Mouse (Mus musculus): ENCODE measurements around the gene Grb10.

The Grb10 gene

DNA sequence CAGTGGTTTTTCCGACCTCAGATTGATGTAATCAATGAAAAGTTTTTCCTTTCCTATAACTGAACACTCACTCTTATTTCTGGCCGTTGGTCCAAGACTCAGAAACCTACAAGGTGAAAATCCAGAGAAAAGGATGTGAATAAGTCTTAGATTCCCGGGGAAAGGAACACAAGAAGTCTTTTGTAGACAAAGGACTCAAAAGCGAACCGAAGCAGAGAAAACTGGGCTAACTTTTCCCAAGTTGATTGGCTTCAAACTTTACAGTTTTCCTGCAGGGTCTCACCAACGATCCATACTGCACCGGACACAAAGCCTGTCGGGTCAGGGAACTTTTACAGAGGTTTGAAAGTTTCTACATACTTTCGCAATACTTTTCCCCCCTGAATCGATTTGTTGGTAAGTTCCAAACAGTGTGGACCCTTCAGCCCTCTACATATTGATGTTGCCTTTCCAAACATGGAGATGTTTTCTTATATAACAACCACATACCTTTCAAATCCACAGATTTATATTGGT, at the start of gene Grb10:
Gene Grb10, minus strand, starts transcription at position 214 of the 516 bp plus-strand sequence.
- in situ Hi-C loops (cut with MboI; ENCODE audit: unreplicated experiment in 2 of 2) = no loop called here

DNA sequence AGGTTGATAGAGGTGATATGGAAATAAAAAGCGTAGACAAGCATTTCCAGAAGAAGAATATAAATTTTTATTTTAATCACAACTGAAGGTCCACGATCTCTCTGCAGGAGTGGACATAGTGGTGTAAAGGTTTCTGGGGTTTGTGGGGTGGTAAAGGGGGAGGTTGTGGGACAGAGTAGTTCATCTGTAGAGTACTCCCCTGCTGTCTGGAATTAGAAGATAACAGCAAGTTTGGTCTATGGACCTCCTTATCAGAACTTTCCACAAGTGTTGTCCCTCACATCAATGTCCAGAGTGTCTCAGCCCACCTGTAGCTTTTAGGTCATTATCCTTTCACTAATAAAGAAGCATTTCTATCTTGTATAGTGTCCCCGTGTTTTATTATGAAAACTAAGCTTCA, 43.2 kb upstream of the Grb10 start:
- in situ Hi-C loops (cut with MboI; ENCODE audit: unreplicated experiment in 2 of 2) = no loop called here

DNA sequence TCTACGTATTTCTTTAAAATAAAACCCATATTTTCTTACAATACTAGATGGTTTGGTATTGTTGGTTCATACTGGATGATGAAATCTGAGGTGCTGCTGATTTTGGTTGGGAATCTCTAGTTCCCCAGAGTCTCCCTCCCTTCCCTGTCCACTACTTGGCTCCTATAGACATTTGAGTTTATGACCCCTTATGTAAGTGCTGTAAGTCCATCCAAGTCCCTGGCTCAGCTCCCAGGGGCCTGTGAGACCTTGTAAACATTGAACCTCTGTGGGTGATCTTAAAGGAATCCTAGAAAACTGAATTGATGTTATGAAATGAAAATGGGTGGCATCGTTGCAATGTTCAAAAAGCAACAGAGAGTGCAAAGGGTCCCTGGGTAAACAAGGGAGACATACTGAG, 40.7 kb upstream of the Grb10 start:
- in situ Hi-C loops (cut with MboI; ENCODE audit: unreplicated experiment in 2 of 2) = no loop called here

DNA sequence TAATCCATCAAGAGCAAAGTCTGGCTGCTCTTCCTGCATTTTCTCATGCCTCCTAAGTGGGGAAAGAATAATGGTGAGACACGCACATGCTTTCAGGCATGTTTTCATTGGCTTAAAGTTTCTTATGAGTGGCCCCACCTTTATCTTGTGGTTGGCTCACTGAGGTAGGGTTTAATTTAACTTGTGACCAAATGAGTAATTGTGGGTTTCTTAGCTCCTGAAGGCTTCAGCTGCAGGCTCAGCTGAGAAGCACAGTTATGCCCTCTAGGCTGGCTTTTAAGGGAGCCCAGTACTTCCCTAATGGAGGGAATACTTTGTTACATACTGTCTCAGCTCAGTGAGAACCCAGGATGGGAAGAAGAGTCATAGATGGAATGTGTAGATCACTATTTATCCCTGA, 37.0 kb upstream of the Grb10 start:
- in situ Hi-C loops (cut with MboI; ENCODE audit: unreplicated experiment in 2 of 2) = no loop called here

DNA sequence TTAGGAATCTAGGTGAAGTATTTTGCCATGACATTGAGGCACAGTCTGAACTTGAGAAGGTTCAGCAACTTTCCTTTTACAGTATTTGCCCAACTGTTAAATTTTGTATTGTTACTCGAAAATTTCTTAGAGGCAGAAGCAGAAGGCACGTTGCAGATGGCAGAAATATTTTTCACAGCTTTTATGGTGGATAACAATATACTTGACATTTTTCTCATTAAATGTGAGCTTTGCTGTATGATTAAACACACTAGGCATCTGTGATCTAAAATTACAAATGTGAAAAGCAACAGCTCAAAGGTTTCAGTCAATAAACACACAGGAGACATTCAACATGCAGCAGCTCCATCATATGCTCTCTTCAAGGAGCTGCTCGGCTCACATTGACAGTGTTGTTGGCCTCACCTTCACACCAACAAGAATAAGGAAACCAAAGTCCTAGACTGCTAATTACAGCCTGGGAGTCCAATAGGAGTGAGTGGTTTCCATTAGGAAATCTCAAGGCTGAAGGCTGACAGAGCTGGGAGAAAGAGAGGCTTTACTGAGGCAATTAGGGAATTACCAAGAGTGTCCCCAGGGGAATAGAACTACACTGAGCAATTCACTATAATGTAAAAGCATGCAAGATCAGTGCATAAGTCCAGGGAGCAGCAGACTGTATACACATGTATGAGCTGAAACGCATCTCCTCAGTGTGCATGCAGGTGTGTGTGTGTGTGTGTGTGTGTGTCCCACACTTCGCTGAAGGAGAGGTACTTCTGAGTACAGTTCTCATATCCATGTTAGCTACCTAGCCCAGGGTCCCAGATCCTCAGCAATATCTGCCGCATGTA, 35.1 kb upstream of the Grb10 start:
- in situ Hi-C loops (cut with MboI; ENCODE audit: unreplicated experiment in 2 of 2) = no loop called here

DNA sequence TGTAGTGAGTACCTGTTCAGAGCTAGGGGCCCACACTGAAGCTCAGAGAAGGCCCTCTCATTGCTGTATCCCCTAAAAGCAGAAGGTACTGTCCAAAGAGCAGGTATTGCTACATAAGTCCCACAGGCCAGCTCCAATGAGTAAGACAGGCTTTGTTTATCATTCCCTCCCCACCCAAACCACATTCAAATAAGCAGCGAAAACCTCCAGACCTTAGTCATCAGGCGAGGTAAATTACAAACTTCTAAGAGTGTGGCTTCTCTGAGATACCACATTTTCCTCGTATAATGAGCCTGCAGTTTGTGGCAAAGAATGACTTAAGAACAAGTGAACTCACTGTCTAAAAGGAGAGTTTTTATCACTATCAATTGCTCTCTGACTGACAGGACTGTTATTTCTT, 33.8 kb upstream of the Grb10 start:
- in situ Hi-C loops (cut with MboI; ENCODE audit: unreplicated experiment in 2 of 2) = no loop called here

DNA sequence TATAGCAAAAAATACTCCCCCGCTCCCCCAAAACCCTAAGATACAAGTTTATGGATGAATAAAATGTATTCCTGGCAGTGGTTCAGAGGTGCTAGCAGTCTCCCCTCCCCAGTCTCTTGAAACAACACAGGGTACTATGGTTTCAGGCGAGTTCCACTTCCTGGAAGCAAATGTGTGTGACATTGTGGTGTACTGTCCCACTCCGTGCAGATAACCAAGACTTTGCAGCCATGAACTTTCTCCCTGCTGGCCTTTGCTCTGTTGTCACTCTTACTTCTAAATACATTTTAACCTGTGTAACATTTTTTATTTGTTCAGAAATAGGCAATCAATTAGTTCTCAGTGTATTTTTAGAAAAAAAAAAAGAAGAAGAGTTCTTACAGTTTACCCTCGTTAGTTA, 20.5 kb upstream of the Grb10 start:
- in situ Hi-C loops (cut with MboI; ENCODE audit: unreplicated experiment in 2 of 2) = no loop called here

DNA sequence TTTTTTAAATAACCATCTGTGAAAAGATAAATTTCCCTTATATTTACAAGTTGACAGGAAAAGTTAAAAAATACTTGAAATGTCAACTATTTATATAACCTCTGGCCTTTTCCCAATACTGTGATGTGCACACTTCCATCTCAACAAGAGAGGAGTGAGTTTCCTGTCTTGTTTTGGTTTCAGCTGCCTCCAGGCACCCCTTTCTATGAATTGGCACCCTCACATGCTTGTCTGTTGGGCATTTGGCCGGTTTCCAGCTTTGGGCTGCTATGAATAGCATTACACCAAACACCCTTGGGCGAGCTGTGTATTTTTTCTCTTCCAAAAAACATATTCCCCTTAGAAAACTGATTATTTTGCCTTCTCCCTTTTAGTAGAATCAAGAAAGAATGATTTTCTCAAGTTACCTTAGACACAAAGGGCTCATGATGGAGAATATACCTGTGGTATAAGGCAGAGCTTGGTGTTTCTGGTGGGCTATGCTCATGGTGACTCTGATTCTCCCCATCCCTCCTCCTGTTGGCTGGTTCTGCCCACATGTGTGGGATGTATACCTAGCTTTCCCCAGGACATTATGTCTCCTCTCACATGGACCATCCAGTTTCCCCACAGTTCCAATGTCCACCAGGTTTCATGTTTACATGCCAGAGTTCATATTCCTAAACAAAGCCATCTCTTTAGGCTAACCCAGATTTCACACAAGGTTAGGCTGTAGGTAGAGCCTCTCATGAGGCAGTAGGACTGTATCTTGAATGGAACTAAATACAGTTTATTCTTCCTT, 10.3 kb upstream of the Grb10 start:
- in situ Hi-C loops (cut with MboI; ENCODE audit: unreplicated experiment in 2 of 2) = no loop called here

DNA sequence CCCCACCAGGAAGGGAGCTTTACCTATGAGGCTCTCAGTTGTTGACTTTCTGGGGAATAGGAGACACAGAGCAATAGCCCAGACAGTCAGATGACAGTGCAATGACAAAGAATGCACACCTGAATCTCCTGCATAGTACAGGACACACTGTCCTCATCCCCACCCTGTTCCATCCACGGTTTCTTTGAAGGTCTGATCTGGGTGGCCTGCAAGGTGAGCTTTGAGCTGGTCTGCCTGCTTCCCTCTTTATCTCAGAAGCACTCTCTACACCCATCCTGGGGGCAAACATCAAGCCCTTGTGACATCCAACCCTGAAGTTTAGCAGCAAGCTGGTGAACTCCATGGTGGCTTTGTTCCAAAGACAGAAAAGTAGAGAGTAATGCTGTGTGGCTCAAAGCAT, 9.7 kb upstream of the Grb10 start:
- in situ Hi-C loops (cut with MboI; ENCODE audit: unreplicated experiment in 2 of 2) = no loop called here

DNA sequence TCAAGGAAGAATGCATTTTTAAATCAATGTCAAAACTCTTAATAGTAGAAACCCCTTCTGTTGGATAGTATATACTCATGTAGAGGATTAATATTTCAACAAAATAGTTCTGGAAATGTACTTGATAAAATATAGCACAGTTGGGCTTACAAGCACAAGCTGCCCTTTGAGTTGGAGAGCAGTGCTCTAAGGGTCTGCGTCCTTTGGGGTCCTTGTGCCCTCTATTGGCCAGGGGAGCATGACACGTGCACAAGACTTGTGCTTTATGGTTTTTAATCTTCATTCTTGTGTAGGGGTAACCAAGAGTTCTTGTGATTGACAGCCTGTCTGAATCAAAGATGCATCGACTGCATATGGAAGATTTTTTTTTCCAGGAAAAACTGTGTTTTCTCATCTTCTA, 5.8 kb upstream of the Grb10 start:
- in situ Hi-C loops (cut with MboI; ENCODE audit: unreplicated experiment in 2 of 2) = no loop called here

DNA sequence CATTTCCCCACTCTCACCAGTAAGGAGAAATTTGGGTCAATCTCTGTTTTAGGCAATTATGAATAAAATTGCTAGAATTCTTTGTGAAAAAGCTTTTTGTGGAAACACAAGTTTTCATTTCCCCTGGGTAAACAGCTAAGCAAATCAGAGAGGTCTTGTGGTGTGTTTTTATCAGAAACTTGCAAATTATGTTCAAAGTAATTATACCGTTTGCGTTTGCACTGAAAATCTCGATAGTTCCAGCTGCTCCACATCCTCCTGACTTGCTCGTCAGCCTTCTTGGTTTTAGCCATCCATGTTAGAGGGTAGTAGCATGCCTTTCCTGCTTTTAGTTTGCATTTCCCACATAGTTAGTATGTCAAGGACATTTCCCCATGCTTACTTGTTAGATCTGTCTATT, 3.3 kb upstream of the Grb10 start:
- in situ Hi-C loops (cut with MboI; ENCODE audit: unreplicated experiment in 2 of 2) = no loop called here

DNA sequence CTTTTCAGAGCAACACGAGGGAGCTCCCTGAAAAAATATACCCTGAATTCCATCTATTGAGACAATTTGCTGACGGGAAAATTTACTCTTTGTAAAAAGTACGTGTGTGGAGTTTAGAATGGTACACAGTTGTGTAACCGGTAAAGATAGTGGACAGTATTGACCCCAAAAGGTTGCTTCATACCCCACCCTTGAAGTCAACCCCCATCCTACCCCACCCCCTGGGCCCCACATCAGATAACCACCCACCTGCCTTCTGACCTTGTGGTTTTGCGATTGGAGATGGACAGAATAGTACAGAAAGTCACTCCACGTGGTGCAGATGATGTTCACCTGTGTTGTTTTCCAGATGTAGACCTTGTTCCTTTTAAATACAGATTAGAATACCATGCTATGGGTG, 2.9 kb upstream of the Grb10 start:
- in situ Hi-C loops (cut with MboI; ENCODE audit: unreplicated experiment in 2 of 2) = no loop called here

DNA sequence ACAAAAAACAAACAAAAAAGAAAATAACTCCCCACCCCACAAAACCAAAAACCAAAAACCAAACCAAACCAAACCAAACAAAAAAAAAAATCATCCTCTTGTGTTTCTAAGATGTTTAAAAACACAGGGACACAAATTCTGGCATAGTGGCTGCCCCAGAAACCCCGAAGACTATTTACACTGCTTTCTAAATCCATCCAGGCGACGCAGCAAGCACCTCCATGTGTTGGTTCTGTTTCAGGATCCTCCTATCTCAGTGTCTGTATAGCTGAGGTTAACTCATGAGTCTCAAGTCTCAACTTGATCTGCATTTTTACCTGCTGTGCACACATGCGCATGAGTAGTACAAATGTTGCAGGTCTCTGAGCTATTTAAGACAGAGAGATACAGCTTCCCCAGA, 1.9 kb upstream of the Grb10 start:
- in situ Hi-C loops (cut with MboI; ENCODE audit: unreplicated experiment in 2 of 2) = no loop called here

DNA sequence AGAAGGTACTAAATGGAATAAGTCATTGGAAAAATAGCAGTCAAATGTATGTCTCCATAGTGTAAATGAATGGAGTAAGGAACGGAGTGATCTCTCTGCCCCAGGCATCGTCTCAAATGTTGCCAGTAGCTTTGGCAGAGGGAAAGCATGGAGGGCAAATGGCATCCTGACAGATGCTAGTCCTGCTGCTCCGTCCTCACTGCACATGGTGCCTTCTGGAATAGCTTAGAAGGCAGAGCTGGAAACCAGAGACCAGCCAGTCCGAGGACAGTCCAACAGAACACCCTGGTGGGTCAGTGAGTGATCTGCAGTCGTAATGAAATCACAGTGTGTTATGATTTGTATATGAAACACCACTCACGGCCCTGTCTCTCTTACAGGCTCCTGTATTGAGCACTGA, 1.3 kb upstream of the Grb10 start:
- in situ Hi-C loops (cut with MboI; ENCODE audit: unreplicated experiment in 2 of 2) = no loop called here

DNA sequence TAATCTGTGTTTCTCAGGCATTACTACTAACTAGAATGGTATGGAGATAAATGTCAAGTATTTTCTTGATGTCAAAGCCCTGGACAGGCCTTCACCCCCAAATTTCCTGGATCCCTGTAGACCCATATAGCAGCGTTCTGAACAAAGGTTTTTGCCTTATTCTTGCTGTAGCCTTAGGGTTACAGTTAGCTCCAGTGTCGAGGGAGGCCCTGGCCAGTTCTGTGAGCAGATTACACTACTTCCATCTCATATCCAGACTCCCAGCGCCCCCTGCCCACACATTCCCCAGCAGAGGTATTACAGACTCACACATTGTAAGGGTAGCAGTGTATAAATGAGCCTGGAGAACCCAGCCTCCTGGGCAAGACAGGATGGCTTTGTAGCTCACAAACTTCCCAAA, 615 bp upstream of the Grb10 start:
- in situ Hi-C loops (cut with MboI; ENCODE audit: unreplicated experiment in 2 of 2) = no loop called here

DNA sequence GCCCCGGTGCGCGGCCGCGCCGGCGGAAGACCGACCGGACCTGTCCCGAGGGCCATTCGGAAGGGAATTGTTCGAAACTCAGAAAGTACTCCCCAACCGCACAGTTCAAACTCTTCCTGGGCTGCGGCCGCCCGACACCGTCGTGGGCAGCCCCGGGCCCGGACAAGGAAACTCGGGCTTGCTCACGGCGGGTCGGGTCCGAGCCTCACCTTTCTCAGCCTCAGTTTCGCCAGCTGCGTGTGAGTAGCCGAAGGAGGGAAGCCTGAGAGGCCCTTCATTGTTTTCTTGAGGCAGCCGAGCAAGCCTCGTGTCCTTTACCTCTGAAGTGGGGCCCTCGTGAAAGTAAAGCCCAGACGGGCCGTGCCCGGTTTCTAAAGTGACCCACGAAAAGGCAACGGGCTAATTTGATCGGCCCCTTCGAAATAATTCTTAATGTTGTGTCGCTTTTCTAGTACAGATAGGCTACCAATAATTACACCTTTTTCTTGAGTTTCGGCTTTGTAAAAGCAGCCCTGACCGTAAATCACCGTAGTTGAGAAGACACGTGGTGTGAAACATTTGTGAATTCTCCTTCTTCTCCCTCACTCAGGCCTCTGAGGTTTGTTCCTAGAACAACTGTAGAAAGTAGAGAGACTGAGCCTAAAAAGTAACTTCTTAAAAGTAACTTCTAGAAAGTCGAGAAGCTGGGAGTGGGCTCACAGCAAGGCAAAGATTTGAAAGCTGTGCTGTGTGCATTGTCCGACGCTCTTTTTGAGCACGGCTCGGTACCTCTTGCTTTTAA, 604 bp downstream of the Grb10 start:
- in situ Hi-C loops (cut with MboI; ENCODE audit: unreplicated experiment in 2 of 2) = no loop called here

DNA sequence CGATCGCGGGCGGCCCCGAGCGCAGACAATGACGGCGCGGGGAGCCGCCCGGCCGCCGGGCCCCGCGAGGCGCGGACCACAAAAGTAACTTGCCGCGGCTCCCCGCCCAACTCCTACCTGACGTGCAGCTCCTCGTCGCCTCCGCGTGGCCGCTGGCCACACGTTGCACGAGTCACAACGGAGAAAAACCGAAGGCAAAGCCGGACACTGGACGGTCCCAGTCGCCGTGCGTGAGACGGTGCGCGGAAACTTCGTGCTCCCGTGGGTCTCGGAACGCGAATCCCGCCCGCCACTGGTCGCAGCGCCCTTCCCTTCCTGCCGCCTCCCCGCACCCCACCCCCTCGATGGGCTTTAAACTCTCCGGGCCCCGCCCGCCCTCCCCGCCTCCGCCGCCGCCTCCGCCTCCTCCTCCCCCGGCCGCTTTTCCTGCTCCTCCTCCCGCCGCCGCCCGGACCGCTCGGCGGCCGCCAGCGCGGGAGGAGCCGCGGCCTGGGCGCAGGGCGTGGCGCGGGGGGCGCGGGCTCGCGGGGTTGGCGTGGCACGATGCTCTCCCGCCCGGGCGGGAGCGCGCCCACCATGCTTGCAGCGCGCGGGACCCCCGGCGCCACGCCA, 1.3 kb downstream of the Grb10 start:
- in situ Hi-C loops (cut with MboI; ENCODE audit: unreplicated experiment in 2 of 2) = no loop called here

DNA sequence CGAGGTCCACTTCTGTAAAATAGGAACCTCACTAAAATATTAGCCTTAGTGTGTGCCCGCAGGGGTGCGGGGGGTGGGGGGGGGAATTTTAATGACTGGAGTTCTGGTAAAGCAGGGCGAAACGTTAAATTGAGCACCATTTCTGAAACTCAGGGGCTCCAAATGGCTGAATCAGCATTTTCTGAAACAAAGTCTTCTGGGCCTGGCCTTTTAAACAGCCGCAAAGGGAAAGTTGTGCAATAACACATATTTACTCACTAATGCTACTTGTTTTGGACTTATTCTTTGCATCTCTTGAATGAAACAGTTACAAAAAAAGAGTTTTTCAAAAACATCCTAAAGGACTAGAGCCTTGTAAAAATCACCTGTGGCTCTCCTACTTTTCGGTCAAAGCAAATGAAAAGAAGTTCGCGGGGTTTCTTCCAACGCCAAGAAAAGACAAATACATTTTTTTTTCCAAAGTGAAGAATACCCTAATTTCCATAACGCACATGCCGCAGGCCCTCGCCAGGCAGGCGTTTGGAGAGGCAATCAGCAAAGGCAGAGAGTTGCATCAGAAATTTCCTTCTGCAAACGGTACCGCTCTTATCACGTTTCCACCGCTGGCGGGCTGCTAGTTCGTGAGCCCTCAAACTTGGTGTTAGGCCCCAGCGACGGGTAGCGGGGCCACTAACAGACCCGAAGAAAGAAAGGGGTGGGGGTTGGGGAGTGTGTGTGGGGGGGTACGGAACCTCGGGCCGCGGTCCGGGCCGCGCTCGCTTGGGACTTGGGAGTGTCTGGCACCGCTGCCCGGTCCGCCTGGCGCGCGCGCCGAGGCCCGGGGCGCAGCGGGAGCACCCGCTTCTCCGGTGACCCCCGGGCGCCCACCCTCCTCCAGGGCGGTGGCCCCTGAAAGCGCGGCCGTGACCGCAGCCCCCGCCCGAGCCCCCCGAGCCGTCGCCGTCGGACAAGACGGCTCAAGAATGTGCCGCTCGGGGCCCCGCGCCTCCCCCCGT, 2.3 kb downstream of the Grb10 start:
- in situ Hi-C loops (cut with MboI; ENCODE audit: unreplicated experiment in 2 of 2) = no loop called here

DNA sequence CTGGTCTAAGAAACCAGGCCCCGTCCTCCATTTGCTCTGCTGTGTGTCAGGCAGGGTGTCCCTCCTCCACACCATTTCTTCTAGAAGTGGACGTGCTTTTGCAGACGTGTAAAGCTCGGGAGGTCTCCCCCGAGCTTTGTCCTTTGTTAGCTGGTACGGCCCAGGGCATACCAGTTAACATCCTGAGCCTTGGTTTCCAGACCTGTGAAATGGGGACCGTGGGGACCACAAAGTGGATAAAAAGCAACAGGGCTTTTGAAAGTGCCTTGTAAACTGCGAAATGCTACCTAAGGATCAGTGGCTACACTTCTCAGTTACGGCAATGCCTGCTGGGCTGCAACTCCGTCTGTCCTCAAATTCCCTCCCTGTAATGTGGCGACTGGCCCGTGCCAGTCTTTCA, 3.2 kb downstream of the Grb10 start:
- in situ Hi-C loops (cut with MboI; ENCODE audit: unreplicated experiment in 2 of 2) = no loop called here

DNA sequence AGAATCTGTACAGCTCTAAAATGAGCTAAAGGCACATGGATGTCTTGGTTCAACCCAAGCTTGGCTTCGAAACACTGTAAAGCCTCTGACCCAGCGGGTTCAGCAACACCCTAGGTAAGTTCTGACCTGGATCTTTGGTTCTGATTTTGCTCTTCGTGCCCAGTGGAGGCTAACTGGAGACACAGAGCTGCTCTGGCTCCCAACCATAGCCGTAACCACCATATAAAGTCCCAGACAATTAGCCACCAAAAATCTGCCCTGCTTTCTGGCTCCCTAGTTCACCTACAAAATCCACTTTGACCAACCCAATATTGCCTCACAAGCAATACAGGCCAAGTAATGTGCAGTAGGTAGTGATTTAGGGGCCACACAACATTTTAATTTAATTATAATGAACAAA, 3.7 kb downstream of the Grb10 start:
- in situ Hi-C loops (cut with MboI; ENCODE audit: unreplicated experiment in 2 of 2) = no loop called here

Data from v-Abl transformed pro-B cells (cell line).